Mouse (Mus musculus): ENCODE measurements around the gene Tfrc. TPM values are rescaled to one million over a fixed set of nuclear protein-coding genes. Genes with fewer than 3 reads are reported as not detected.

The Tfrc gene
- total and polyA plus RNA-seq, 3 experiments = 190 to 840 (median 358) TPM

GRCm38 (mm10) chr16:32594701-32595100 is 14.0 kb upstream of the Tfrc start:
- in situ Hi-C loops (cut with MboI; ENCODE audit: low pct_ligation_motif_present, low pct_unique_long_range_greater_than_20kb, low sequenced_read_pairs) = no loop called here
- no peaks in the 10 kb centered on the region for H3K79me2 ChIP-seq (replicated peaks; ENCODE audit: control insufficient read depth, extremely low read depth, insufficient read depth, poor library complexity, severe bottlenecking)
- no peak for DNase-seq (ENCODE audit: extremely low read depth)
- H3K27ac ChIP-seq (ENCODE audit: insufficient read depth, low read depth) = no peak overlapping the region
- no peak overlapping the region for H3K9ac ChIP-seq (ENCODE audit: insufficient read depth, low read depth)
- no peak for TF ChIP-seq TBP (conservative IDR thresholded peaks at IDR 0.05; ENCODE audit: low read depth, low read length)
- TF ChIP-seq JUN (IDR thresholded peaks at IDR 0.05; ENCODE audit: insufficient read depth, low read depth, low read length) = no peak
- TF ChIP-seq ZMIZ1 (IDR thresholded peaks at IDR 0.05; ENCODE audit: low read depth, low read length) = no peak
- TF ChIP-seq ETS1 (conservative IDR thresholded peaks at IDR 0.05; ENCODE audit: low read depth, low read length) = no peak
- no peak for TF ChIP-seq GABPA (IDR thresholded peaks at IDR 0.05; ENCODE audit: insufficient replicate concordance, low read depth, low read length)
- no peak for TF ChIP-seq PAX5 (IDR thresholded peaks at IDR 0.05; ENCODE audit: low read length)
- no peak for TF ChIP-seq NRF1 (IDR thresholded peaks at IDR 0.05; ENCODE audit: low read depth, low read length)
- TF ChIP-seq POLR2A (IDR thresholded peaks at IDR 0.05; ENCODE audit: low read depth, low read length) = no peak
- TF ChIP-seq KAT2A (IDR thresholded peaks at IDR 0.05; ENCODE audit: insufficient replicate concordance, low read length) = no peak
- TF ChIP-seq TCF12 (IDR thresholded peaks at IDR 0.05; ENCODE audit: low read depth, low read length) = no peak
- TF ChIP-seq MAZ (IDR thresholded peaks at IDR 0.05; ENCODE audit: low read depth, low read length) = no peak
- no peak for TF ChIP-seq MAX (IDR thresholded peaks at IDR 0.05; ENCODE audit: low read length)
- no peak for TF ChIP-seq CTCF (conservative IDR thresholded peaks at IDR 0.05 in 1 of 2, IDR thresholded peaks at IDR 0.05 in 1 of 2; ENCODE audit: low read depth in 2 of 2, low read length in 2 of 2)
- TF ChIP-seq CHD2 (IDR thresholded peaks at IDR 0.05; ENCODE audit: low read length) = no peak
- TF ChIP-seq NELFE (IDR thresholded peaks at IDR 0.05; ENCODE audit: low read depth, low read length) = no peak
- TF ChIP-seq MAFK (IDR thresholded peaks at IDR 0.05; ENCODE audit: insufficient replicate concordance, low read length) = no peak
- TF ChIP-seq ZKSCAN1 (IDR thresholded peaks at IDR 0.05; ENCODE audit: borderline replicate concordance, low read depth, low read length) = no peak
- no peak overlapping the region for H3K4me2 ChIP-seq (ENCODE audit: insufficient read depth, low read depth, poor library complexity, severe bottlenecking)
- H3K27me3 ChIP-seq (replicated peaks) = no peaks in the 10 kb centered on the region
- dilution Hi-C loops (cut with MboI; ENCODE audit: extremely low pct_ligation_motif_present, extremely low pct_unique_long_range_greater_than_20kb, low sequenced_read_pairs) = no loop called here
- H3K36me3 ChIP-seq (replicated peaks in 1 of 2; ENCODE audit: control insufficient read depth in 1 of 2, insufficient read depth in 1 of 2, low read length in 1 of 2) = no peaks in the 10 kb centered on the region
- no peak overlapping the region for H3K4me3 ChIP-seq (replicated peaks in 1 of 3; ENCODE audit: low read depth in 2 of 3, low read length in 2 of 3, poor library complexity in 1 of 3)
- peaks cover 8 to 20% of the 10 kb centered on the region in 2 experiments for H3K4me1 ChIP-seq (ENCODE audit: control insufficient read depth in 1 of 2, insufficient read depth in 2 of 2)
- no peaks in the 10 kb centered on the region for H3K9me3 ChIP-seq (replicated peaks; ENCODE audit: low read length)

GRCm38 (mm10) chr16:32595142-32595855 is 13.4 kb upstream of the Tfrc start:
- in situ Hi-C loops (cut with MboI; ENCODE audit: low pct_ligation_motif_present, low pct_unique_long_range_greater_than_20kb, low sequenced_read_pairs) (no loop called here), dilution Hi-C loops (cut with MboI; ENCODE audit: extremely low pct_ligation_motif_present, extremely low pct_unique_long_range_greater_than_20kb, low sequenced_read_pairs) (no loop called here)
- Histone ChIP-seq H3K79me2 (replicated peaks; ENCODE audit: control insufficient read depth, extremely low read depth, insufficient read depth, poor library complexity, severe bottlenecking) (no peaks in the 10 kb centered on the region), H3K36me3 (replicated peaks in 1 of 2; ENCODE audit: control insufficient read depth in 1 of 2, insufficient read depth in 1 of 2, low read length in 1 of 2) (no peaks in the 10 kb centered on the region), H3K4me2 (ENCODE audit: insufficient read depth, low read depth, poor library complexity, severe bottlenecking) (no peak overlapping the region), H3K9ac (ENCODE audit: insufficient read depth, low read depth) (no peak overlapping the region), H3K9me3 (replicated peaks; ENCODE audit: low read length) (no peaks in the 10 kb centered on the region), H3K4me3 (replicated peaks in 1 of 3; ENCODE audit: low read depth in 2 of 3, low read length in 2 of 3, poor library complexity in 1 of 3) (no peak overlapping the region), H3K27me3 (replicated peaks) (no peaks in the 10 kb centered on the region), H3K27ac (ENCODE audit: insufficient read depth, low read depth) (no peak overlapping the region), H3K4me1 (ENCODE audit: control insufficient read depth in 1 of 2, insufficient read depth in 2 of 2) (peaks cover 8 to 20% of the 10 kb centered on the region in 2 experiments)
- no peak for DNase-seq (ENCODE audit: extremely low read depth)
- TF ChIP-seq MEF2A (IDR thresholded peaks at IDR 0.05; ENCODE audit: borderline replicate concordance, low read depth, low read length) (no peak), MAX (IDR thresholded peaks at IDR 0.05; ENCODE audit: low read length) (no peak), NRF1 (IDR thresholded peaks at IDR 0.05; ENCODE audit: low read depth, low read length) (no peak), SMC3 (IDR thresholded peaks at IDR 0.05; ENCODE audit: low read depth, low read length) (no peak), TCF12 (IDR thresholded peaks at IDR 0.05; ENCODE audit: low read depth, low read length) (no peak), POLR2AphosphoS2 (IDR thresholded peaks at IDR 0.05; ENCODE audit: low read depth, low read length) (no peak), ELF1 (IDR thresholded peaks at IDR 0.05; ENCODE audit: low read depth, low read length) (no peak), RAD21 (IDR thresholded peaks at IDR 0.05; ENCODE audit: low read depth, low read length) (no peak), ZC3H11A (IDR thresholded peaks at IDR 0.05; ENCODE audit: low read depth, low read length) (no peak), E2F4 (IDR thresholded peaks at IDR 0.05; ENCODE audit: insufficient replicate concordance, low read depth, low read length) (no peak), ETS1 (conservative IDR thresholded peaks at IDR 0.05; ENCODE audit: low read depth, low read length) (no peak), BHLHE40 (IDR thresholded peaks at IDR 0.05; ENCODE audit: low read depth, low read length) (no peak), ZKSCAN1 (IDR thresholded peaks at IDR 0.05; ENCODE audit: borderline replicate concordance, low read depth, low read length) (no peak), CTCF (conservative IDR thresholded peaks at IDR 0.05 in 1 of 2, IDR thresholded peaks at IDR 0.05 in 1 of 2; ENCODE audit: low read depth in 2 of 2, low read length in 2 of 2) (no peak), ZNF384 (IDR thresholded peaks at IDR 0.05; ENCODE audit: low read depth, low read length) (no peak), CHD2 (IDR thresholded peaks at IDR 0.05; ENCODE audit: low read length) (no peak)
